8 mouse cellular contexts compared by ENCODE assay signal in the genomic region with DNA sequence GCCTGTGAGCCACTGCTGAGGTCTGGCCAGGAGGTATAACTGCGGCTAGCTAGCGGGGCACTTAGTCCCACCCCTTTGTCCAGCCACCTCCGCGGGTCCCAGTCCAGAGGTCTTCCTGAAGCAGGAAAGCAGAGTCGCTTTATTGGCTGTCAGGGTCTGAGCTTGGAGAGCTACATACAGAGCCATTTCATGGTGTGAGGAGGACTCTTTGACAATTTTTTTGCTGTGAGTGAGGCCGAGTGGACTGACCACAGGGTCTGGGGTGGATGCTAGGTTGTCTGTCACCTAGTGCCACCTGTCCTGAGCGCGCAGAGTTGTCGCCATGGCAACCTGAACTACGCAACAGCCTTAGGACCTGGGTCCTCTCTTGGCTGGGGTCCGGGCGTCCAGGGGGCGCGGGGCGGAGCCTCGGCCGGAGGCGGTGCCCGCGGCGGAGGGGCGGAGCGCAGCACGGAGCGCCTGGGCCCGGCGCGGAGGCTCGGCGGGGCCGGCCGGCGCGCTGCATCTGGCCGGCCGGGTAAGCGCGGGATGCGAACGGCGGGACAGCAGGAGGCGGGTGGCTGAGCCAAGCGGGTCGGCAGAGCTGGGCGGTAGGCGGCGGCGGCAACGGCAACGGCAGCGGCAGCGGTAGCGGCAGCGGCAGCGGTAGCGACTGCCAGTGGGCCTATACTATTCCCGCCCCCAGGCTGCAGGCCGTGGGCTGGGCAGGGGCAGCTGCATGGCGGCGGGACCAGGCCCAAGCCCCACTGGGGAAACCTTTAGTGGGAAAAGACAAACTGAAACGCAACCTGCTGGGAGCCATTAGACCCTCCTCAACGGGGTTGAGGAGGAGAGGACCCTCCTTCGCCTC. TPM values are rescaled to one million over a fixed set of nuclear protein-coding genes. Genes with fewer than 3 reads are reported as not detected.
DNase-seq lines count a peak whose midpoint lies in the region; ATAC-seq and TF ChIP-seq lines count a peak whose summit lies in the region.

Tmem121 (plus strand) TSS at position 489 of the 850 bp plus-strand sequence.

- TF ChIP-seq RAD21 in MEL (IDR thresholded peaks at IDR 0.05; ENCODE audit: low read depth, low read length): no peak

- H3K27ac ChIP-seq in heart, embryonic 16.5 days (ENCODE audit: low read length): no peak within 1 kb of the TSS
- no peak within 1 kb of the TSS for H3K27ac ChIP-seq in MEL (ENCODE audit: control insufficient read depth, low read depth, low read length)
- no peak within 1 kb of the TSS for H3K27ac ChIP-seq in hindbrain, embryonic 12.5 days
- H3K27ac ChIP-seq in limb, embryonic 12.5 days: no peak within 1 kb of the TSS

- H3K9ac ChIP-seq in heart, embryonic 16.5 days (ENCODE audit: low read length): peak within 1 kb of the TSS; percentile 73
- peak within 1 kb of the TSS; percentile 70 for H3K9ac ChIP-seq in MEL (ENCODE audit: control insufficient read depth, low read depth, low read length, poor library complexity, severe bottlenecking)
- H3K9ac ChIP-seq in hindbrain, embryonic 12.5 days: peak within 1 kb of the TSS; percentile 83
- H3K9ac ChIP-seq in limb, embryonic 12.5 days (replicated peaks): peak within 1 kb of the TSS; percentile 75

- peak; percentile 39 to 83; a peak in 3 of 4 replicates for TF ChIP-seq POLR2A in MEL (IDR thresholded peaks at IDR 0.05; ENCODE audit: control insufficient read depth in 1 of 2, insufficient read depth in 1 of 2, low read depth in 1 of 2, low read length in 2 of 2, poor library complexity in 1 of 2)

- H3K4me3 ChIP-seq in heart, embryonic 16.5 days (ENCODE audit: low read length): peak within 1 kb of the TSS; percentile 68
- peak within 1 kb of the TSS; percentile 49 to 71 for H3K4me3 ChIP-seq in MEL (ENCODE audit: control insufficient read depth in 1 of 2, insufficient read depth in 1 of 2, low read depth in 2 of 2, low read length in 2 of 2)
- H3K4me3 ChIP-seq in hindbrain, embryonic 12.5 days: peak within 1 kb of the TSS; percentile 70
- H3K4me3 ChIP-seq in limb, embryonic 12.5 days (replicated peaks): peak within 1 kb of the TSS; percentile 70

- WGBS in heart, embryonic 16.5 days: 1% methylated on average over 63 of the region's 63 CpGs
- WGBS in hindbrain, embryonic 12.5 days: 1% methylated on average over 58 of the region's 63 CpGs
- 1% methylated on average over 62 of the region's 63 CpGs for WGBS in limb, embryonic 12.5 days

- DNase-seq in heart, adult 8-10 months (ENCODE audit: low spot score): no peak
- peak; percentile 61 for DNase-seq in MEL (ENCODE audit: low read depth, low spot score)
- DNase-seq in cerebellum, postnatal 10 days: peak; percentile 82 to 86
- DNase-seq in retina, embryonic 14.5 days (ENCODE audit: low spot score): peak; percentile 69
- no peak for DNase-seq in gastrocnemius, adult 18-20 months (ENCODE audit: low spot score)

- H3K27me3 ChIP-seq in heart, embryonic 16.5 days (ENCODE audit: control insufficient read depth, insufficient read depth, low read length): peaks cover 36% of the 10 kb centered on the region
- H3K27me3 ChIP-seq in MEL (ENCODE audit: control insufficient read depth in 1 of 2, insufficient read depth in 2 of 2, low read length in 2 of 2): peaks cover 8 to 10% of the 10 kb centered on the region in 2 experiments
- no peaks in the 10 kb centered on the region for H3K27me3 ChIP-seq in hindbrain, embryonic 12.5 days
- peaks cover 44% of the 10 kb centered on the region for H3K27me3 ChIP-seq in limb, embryonic 12.5 days

- H3K4me2 ChIP-seq in heart, embryonic 16.5 days (ENCODE audit: low read depth, low read length): peak within 1 kb of the TSS; percentile 90
- H3K4me2 ChIP-seq in hindbrain, embryonic 12.5 days (replicated peaks): peak within 1 kb of the TSS; percentile 88
- peak within 1 kb of the TSS; percentile 83 for H3K4me2 ChIP-seq in limb, embryonic 12.5 days

- no peaks in the 10 kb centered on the region; the same call in 1 of the 2 replicates for H3K9me3 ChIP-seq in heart, embryonic 16.5 days (replicated peaks; ENCODE audit: control insufficient read depth, low read length)
- no peaks in the 10 kb centered on the region for H3K9me3 ChIP-seq in MEL (replicated peaks; ENCODE audit: insufficient read depth, low read length)
- H3K9me3 ChIP-seq in hindbrain, embryonic 12.5 days (replicated peaks): no peaks in the 10 kb centered on the region
- no peaks in the 10 kb centered on the region for H3K9me3 ChIP-seq in limb, embryonic 12.5 days

- TF ChIP-seq EP300 in MEL (IDR thresholded peaks at IDR 0.05; ENCODE audit: low read depth in 1 of 2, low read length in 2 of 2): no peak

- H3K36me3 ChIP-seq in heart, embryonic 16.5 days (ENCODE audit: control insufficient read depth, insufficient read depth): no peaks in the 10 kb centered on the region
- H3K36me3 ChIP-seq in MEL (ENCODE audit: control insufficient read depth in 1 of 2, insufficient read depth in 2 of 2, low read length in 2 of 2): peaks cover 0 to 3% of the 10 kb centered on the region in 2 experiments; a peak in 1 of 4 replicates
- peaks cover 26% of the 10 kb centered on the region for H3K36me3 ChIP-seq in hindbrain, embryonic 12.5 days
- H3K36me3 ChIP-seq in limb, embryonic 12.5 days: peaks cover 26% of the 10 kb centered on the region

- H3K4me1 ChIP-seq in heart, embryonic 16.5 days (ENCODE audit: control insufficient read depth, insufficient read depth, low read length): peaks cover 17% of the 10 kb centered on the region
- H3K4me1 ChIP-seq in MEL (ENCODE audit: control insufficient read depth in 1 of 2, insufficient read depth in 2 of 2, low read length in 2 of 2): peaks cover 0 to 5% of the 10 kb centered on the region in 2 experiments; a peak in 2 of 4 replicates
- peaks cover 22% of the 10 kb centered on the region for H3K4me1 ChIP-seq in hindbrain, embryonic 12.5 days
- peaks cover 29% of the 10 kb centered on the region for H3K4me1 ChIP-seq in limb, embryonic 12.5 days (replicated peaks)

- TF ChIP-seq CTCF in MEL (IDR thresholded peaks at IDR 0.05 in 2 of 3, conservative IDR thresholded peaks at IDR 0.05 in 1 of 3; ENCODE audit: control insufficient read depth in 1 of 3, insufficient read depth in 1 of 3, low read depth in 2 of 3, low read length in 3 of 3, poor library complexity in 1 of 3, severe bottlenecking in 1 of 3): no peak

- H3K79me2 ChIP-seq in MEL (ENCODE audit: control insufficient read depth, insufficient read depth, low read length, poor library complexity): no peaks in the 10 kb centered on the region; the same call in 1 of the 2 replicates

- no peak for ATAC-seq in heart, embryonic 16.5 days (replicated peaks; ENCODE audit: extremely low read depth, insufficient read depth, low FRiP score)
- peak; percentile 63 for ATAC-seq in hindbrain, embryonic 12.5 days (ENCODE audit: low FRiP score)
- peak; percentile 32 for ATAC-seq in limb, embryonic 12.5 days (ENCODE audit: insufficient number of reproducible peaks, insufficient read depth, low FRiP score, low TSS enrichment, low read depth)

TF ChIP-seq in MEL, 35 proteins besides CTCF, POLR2A, EP300 and RAD21:
- peak; percentile 76; the same call in 1 of the 2 replicates for TF ChIP-seq UBTF (IDR thresholded peaks at IDR 0.05; ENCODE audit: borderline replicate concordance, insufficient read depth, low read depth, low read length)
- peak; percentile 68 for TF ChIP-seq NELFE (IDR thresholded peaks at IDR 0.05; ENCODE audit: low read depth, low read length)
- TF ChIP-seq MXI1 (IDR thresholded peaks at IDR 0.05; ENCODE audit: low read depth, low read length): peak; percentile 42; the same call in 1 of the 2 replicates
- TF ChIP-seq ZC3H11A (IDR thresholded peaks at IDR 0.05; ENCODE audit: low read depth, low read length): no peak
- no peak; the same call in 1 of the 2 replicates for TF ChIP-seq MAZ (IDR thresholded peaks at IDR 0.05; ENCODE audit: low read depth, low read length)
- 0 out of 2 replicates have a peak, but pooled peaks have one; percentile 14 for TF ChIP-seq TCF12 (IDR thresholded peaks at IDR 0.05; ENCODE audit: low read depth, low read length)

RNA-seq across cellular contexts. Expression of gene Tmem121, which starts in this region (rescaled TPM):
- polyA plus RNA-seq in heart, embryonic 16.5 days (2015; fragmentation: Nextera tagmentation; extraction: Ambion mirVana): 5.5 and 7.8 TPM in 2 replicates
- total RNA-seq in heart, adult 8-10 months (2022): under 1 TPM in 2 of 4 experiments, not detected in 2; 0.16 to 0.22 TPM
- 14.4 and 17.0 TPM in 2 replicates for total RNA-seq in MEL (2012; rRNA removed)
- polyA plus RNA-seq in MEL (2012; ENCODE audit: insufficient read depth in 1 of 2, insufficient read length in 2 of 2, low read depth in 1 of 2, low replicate concordance in 2 of 2, missing spikeins in 1 of 2): 10 to 100 TPM in 1 of 2 experiments, not detected in 1; 35.2 TPM
- 22.9 and 23.2 TPM in 2 replicates for polyA plus RNA-seq in hindbrain, embryonic 12.5 days (2016; fragmentation: Nextera tagmentation; extraction: Ambion mirVana)
- 17.5 and 18.7 TPM in 2 replicates for polyA plus RNA-seq in limb, embryonic 12.5 days (2016; fragmentation: Nextera tagmentation; extraction: Ambion mirVana)
- total RNA-seq in gastrocnemius, adult 18-20 months (2021): under 1 TPM in 1 of 2 experiments, not detected in 1; 0.14 TPM

Comparison
In these comparisons a context has a peak if more than half of its experiments do, and no peak if none do; other contexts are left out.
1. RNA of gene Tmem121 (total RNA-seq): 14.4 to 17.0 TPM in MEL; 0.16 to 0.22 TPM in heart, adult 8-10 months and 0.14 TPM in gastrocnemius, adult 18-20 months; every median in the first group is over 10 times any median in the second.
2. DNase-seq: peak in MEL (single experiment), cerebellum, postnatal 10 days (2 of 2) and retina, embryonic 14.5 days (single experiment); none in heart, adult 8-10 months (single experiment) and gastrocnemius, adult 18-20 months (single experiment).
3. Peak in every context shown above with its lines, with median percentiles within 50 percentile points of each other: H3K4me2 ChIP-seq, H3K4me3 ChIP-seq and H3K9ac ChIP-seq.